Mouse (Mus musculus): Measurements from ENCODE around the gene S100a5.

Gene S100a5

DNA sequence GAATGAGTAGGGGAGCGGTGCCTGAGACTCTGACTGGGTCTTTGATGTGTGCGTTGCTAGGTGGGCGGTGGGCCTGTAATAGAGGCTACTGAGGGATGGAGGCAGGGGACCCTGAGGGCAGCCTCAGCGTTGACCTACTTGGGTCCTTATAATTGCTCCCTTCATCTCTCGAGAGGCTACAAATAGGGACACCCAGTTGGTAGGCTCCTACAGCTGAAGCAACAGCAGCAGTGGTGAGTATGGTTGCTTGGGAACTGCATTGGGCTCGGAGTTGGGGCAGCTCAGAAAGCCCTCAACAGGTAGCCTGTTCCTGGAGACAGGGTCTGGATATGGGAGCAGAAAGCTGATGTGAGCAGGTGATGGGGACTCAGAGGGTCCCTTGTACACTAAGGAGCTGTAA lies 8.3 kb upstream of the S100a5 start:
- no peak for DNase-seq (ENCODE audit: low spot score in 2 of 2)

DNA sequence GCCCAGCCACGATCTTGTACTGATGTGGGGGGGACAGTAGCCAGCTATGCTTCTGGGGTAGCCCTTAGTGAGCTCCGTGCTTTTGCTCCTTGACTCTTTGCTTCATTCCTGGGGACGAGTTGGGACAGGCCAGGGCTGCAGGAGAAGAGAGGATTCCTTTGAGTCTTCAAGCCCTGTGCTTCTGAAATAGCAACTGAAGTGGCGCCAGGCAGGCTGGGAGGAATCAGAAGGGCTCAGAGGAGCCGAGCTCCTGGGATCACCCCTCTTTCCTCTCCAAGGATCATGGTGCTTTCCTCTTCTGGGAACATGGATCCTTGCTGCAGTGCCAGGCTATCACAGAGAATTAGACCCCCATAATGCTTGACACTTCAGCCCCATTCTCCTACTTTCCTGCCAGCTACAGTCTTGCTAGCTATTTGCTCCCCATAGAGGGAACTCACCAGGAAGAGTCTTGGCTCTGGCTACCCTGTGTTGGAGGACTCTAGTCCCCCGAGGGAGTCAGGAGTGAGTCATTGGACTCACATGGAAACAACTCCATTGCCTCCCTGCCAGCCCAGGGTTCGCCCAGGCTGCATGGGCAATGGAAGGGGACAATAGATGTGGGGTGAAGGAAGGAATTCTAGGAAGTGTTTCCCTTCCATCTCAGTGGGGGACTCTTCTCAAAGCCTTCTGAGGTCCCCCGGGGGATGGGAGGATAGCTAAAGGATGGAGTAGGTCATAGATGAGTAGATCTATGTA lies 7.7 kb upstream of the S100a5 start:
- no peak for DNase-seq (ENCODE audit: low spot score in 2 of 2)

DNA sequence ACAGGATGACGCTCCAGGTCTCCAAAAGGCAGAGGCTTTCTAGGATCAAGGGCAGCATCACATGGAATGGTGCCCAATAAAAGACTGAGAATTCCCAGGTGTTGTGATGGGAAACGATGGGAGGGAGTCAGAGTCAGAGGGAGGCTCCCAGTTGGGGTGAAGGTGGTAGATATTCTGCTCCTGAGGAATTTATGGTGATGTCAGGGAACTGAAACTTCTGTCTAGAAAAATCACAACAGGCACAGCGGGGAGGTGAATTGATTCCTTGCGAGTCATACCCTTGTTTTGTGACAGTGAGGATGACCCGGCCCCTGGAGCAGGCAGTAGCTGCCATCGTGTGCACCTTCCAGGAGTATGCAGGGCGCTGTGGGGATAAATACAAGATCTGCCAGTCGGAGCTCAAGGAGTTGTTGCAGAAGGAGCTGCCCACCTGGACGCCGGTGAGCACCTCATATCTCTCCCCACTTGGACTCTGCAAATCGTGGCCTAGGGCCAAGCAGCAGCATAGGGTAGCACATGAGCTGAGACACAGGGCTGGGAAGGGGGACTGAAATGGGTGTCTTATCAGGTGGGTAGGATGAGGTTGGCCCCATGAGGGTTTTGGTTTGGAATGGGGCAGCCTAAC lies 6.7 kb upstream of the S100a5 start, which contains the start of gene Gm42674:
Gene Gm42674 (plus strand): TSS at position 419 of the 625 bp plus-strand sequence.
- DNase-seq (ENCODE audit: low spot score in 2 of 2) = no peak

DNA sequence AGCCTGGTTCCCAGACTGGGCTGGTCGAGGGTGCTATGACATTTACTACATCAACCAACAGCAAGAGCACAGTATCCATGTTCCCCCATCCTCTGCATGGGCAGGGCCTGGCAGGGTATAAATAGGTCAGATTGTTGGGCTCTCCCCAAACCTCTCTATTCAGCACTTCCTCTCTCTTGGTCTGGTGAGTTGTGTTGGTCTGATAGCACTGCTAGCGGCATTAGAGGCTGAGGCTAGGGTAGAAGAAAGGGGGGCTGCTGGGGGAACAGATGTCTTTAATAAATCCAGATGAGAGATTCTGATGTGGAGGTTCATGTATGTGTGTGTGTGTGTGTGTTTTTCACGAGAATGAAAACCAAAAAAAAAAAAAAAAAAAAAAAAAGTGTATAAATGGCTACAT lies 4.7 kb upstream of the S100a5 start, which contains the start of gene S100a4:
Gene S100a4 (plus strand): TSS at position 149 of the 400 bp plus-strand sequence.
- no peak for DNase-seq (ENCODE audit: low spot score in 2 of 2)

DNA sequence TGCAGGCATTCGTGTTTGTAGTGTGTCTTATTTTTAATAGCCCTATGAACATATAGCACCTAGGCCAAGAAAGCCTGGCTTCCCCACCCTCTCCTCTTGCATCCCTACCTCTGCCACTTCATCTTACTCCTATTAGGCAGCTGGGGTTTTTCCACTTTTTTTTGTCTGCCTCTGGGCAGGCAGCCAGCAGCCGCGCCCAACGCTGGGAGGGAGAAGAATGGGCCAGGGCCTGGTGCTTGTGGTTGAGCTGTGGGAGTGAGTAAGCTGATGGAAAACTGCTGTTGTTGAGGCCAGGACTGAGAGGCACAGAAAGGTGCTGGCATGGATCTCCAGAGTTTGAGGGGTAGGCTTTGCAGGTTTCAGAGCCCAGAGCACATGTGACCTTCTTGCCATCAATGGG lies 3.9 kb upstream of the S100a5 start:
- no peak for DNase-seq (ENCODE audit: low spot score in 2 of 2)

DNA sequence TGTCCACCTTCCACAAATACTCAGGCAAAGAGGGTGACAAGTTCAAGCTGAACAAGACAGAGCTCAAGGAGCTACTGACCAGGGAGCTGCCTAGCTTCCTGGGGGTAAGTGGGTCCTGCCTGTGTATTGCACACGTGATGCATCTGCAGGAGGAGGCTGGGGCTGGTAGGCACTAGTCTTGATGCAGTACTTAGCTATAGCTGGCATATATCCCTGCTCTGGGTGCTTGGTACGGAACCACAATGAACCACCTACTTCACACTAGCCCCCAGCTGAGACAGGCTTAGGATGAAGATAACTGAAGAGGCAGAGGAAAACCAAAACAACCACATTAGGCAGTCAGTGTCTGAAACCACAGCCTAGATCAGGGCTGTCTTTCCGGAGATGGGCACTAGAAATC lies 3.3 kb upstream of the S100a5 start:
- DNase-seq (ENCODE audit: low spot score in 2 of 2) = no peak

DNA sequence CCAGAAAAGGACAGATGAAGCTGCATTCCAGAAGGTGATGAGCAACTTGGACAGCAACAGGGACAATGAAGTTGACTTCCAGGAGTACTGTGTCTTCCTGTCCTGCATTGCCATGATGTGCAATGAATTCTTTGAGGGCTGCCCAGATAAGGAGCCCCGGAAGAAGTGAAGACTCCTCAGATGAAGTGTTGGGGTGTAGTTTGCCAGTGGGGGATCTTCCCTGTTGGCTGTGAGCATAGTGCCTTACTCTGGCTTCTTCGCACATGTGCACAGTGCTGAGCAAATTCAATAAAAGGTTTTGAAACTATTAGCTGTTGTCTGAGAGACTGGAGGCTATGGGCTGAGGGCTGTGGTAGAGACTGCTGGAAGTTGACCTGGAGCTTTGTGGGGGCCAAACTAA lies 2.6 kb upstream of the S100a5 start:
- no peak for DNase-seq (ENCODE audit: low spot score in 2 of 2)

DNA sequence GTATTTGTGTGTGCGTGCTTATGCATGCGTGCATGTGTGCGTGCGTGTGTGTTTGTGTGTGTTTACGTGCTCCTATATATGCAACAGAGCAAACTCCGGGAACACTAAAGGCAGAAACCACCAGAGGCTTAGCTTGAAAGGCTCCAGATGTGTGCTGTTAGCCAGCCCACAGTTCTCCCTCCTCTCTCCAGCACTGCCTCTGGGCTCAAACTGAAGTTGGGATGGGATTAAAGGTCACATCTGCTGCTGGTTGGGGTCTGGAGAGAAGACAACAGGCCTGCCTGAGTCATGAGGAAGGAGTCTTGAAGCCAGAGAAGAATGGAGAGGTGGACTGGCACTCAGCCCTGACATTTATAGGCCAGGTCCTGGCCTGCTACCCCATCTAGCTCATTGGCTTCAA lies 2.1 kb upstream of the S100a5 start:
- no peak for DNase-seq (ENCODE audit: low spot score in 2 of 2)

DNA sequence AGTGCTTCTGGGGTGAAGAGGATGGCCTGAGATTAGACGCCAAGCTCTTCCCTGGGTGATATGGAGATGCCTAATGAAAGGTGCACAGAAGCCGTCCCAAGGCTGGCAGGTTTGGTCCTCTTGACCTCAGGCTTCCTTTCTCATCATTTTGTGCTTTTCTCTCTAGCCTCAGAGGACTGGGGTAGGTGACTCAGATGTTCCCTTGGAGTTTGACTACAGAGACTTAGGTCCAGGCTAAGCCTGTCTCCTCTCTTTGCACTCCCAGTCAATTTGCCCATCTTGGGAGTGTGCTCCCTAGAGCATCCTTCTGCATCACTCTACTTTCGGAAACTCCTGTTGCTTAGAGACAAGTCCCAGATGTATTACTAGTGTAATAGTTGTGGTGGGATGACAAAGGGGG lies 962 bp upstream of the S100a5 start:
- DNase-seq (ENCODE audit: low spot score in 2 of 2) = no peak

DNA sequence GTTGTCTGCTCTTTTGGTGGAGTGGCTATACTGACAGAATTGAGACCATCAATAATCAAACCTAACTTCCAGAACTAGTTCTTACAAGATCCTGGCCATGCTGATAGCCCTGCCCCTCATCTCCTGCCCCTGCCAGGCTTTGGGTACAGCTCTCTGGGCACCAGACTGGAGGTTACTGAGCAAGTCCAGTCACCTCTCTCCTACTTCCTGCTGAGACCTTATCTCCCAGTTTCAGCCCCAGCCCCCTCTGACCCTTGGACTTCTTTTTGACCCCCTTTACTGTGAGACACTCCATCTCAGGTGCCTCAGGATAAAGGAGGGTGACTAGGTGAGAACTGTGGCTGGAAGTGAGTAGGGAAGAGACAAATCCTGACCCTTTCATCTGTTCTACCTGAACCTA lies 779 bp downstream of the S100a5 start:
- no peak for DNase-seq (ENCODE audit: low spot score in 2 of 2)

DNA sequence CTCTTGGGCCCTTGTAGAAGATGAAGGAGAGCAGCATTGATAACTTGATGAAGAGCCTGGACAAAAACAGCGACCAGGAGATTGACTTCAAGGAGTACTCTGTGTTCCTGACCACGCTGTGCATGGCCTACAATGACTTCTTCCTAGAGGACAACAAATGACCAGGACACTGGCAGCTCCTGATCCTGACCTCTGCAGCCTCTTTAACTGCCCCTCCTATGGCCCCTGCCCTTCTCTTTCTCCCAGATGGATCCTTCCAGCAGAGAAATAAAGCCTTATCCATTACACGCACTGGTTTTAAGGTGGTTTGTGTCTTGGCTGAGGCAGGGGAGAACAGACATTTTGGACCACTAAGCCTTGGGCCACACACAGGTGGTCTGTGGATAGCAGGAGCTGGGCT lies 3.2 kb downstream of the S100a5 start:
- no peak for DNase-seq (ENCODE audit: low spot score in 2 of 2)

DNA sequence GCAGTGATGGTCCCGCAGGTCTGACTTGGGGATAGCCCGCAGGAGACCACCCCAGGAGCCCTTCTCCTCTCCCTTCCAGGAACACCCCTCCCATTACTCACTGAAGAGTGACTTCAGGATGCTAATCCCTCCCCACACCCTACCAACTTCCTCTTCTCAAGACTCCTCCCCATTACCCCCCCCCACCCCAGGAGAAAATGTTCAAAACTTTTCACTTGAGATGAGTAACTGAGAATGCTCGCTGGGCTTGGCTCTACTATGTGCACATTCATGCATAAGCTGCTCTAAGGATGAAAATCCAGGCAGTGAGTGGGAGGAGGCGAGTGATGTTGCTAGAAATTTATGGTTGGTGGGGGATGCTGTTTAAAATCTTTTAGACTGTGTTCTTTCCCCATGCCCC lies 3.7 kb downstream of the S100a5 start:
- no peak for DNase-seq (ENCODE audit: low spot score in 2 of 2)

DNA sequence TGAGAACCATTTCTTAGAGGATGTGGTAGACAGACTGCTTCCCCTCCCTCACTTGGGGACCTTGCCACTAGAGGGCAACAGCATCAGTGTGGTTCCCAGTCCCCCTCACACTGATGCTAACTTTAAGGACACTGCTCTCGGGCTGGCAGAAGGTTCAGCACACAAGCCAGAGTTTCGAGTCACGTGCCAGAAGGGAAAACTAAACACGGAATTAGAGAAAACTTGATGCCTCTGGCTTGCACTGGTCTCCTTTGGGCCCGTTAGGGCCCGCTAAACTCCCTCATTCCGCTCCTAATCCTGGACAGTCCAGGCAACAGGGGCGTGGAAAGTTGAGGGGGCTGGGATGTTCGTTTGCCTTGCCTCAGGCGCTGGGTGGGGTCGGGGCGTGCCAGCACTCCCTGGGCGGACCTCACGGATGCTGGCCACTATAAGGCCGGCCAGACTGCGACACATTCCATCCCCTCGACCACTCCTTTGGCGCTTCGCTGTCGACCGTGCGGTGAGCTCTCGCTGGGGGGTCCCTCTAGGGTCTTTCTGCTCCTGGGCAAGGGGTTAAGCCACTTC lies 4.5 kb downstream of the S100a5 start, which contains the start of gene S100a6:
Gene S100a6 (plus strand): TSS at position 155 of the 564 bp plus-strand sequence.
- DNase-seq (ENCODE audit: low spot score in 2 of 2) = peak; percentile 48 to 66

DNA sequence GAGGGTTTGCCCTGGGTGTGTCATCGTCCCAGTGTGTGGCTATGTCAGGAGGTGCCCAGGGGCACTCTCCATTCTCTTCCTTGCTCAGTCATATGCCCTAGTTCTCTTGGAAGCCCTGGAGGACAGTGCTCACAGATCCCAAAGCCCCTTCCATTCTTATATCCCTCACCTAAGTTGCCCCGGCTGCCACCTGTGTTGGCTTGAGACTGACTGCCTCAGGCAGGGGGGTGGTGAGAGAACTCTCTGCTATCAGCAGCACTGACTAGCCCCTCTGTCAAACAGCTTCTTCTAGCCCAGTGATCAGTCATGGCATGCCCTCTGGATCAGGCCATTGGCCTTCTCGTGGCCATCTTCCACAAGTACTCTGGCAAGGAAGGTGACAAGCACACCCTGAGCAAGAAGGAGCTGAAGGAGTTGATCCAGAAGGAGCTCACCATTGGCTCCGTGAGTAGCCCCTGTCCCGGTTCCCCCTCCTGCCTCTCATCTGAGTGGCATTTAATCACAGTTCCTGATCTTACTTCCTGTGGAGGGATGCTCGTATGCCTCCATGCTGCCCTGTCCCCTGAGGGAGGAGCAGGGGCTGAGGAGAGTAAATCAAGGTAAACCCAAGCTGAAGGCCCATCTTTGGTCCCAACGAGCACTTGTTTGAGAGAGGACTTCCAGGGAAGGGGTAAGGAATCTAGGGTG lies 5.3 kb downstream of the S100a5 start:
- no peak for DNase-seq (ENCODE audit: low spot score in 2 of 2)

DNA sequence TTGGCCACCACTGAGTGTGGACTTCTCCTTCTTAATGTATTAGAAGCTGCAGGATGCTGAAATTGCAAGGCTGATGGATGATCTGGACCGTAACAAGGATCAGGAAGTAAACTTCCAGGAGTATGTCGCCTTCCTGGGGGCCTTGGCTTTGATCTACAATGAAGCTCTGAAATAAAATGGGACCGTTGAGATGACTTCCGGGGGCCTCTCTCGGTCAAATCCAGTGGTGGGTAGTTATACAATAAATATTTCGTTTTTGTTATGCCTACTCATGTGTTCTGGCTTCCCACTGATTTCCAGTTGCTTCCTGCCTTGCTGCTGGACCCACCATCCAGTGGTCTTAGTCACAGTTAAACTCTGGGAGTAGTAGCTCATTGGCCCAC lies 5.8 kb downstream of the S100a5 start:
- no peak for DNase-seq (ENCODE audit: low spot score in 2 of 2)

DNA sequence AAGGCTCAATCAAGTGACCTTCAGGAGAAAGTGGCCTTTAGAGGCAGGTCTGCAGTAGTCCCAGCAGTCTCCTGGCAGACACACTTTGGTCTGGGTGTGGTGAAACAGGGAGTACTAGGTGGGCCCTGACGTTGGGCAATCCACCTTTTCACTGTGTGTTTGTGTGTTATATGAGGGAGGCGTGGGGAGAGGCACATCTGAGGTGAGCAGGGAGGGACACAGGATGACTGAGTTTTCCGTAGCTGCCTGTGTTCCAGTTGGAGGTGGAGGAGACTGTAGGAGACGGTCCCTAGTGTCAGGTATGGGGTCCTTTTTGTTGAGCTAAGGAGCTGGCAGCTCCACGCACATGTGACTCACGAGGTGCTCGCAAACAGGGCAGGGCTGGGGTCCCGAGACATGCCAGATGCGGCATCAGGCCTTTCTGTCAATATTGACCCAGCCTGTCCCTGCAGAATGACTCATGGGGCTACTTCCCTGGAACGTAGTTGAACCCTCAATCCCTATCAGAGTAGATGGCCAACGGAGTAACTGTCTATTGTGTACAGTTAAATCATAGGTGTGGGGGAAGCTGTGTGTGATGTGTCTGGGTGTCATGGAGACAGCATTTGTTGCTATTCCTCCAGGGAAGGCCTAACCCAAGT lies 6.4 kb downstream of the S100a5 start:
- no peak for DNase-seq (ENCODE audit: low spot score in 2 of 2)

DNA sequence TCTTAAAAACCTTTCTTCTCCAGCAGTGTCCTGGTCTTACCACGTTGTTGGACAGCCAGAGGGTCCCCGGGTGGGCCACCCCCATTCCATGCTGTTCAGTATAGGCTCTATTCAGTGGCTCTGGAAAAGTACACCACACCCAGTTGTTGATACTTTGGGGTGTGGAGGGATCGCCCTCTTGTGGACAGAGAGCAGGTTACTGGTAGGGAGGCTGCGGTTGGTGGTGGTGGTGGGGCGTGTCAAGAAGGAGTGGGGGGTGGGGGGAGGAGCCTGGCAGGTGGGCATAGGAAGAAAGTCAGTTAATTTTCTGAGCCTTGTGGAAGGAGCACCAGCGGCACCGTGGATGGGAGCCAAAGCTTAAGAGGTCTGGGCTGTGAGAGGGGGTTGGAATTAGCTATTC lies 7.1 kb downstream of the S100a5 start:
- peak; percentile 40 to 62 for DNase-seq (ENCODE audit: low spot score in 2 of 2)

DNA sequence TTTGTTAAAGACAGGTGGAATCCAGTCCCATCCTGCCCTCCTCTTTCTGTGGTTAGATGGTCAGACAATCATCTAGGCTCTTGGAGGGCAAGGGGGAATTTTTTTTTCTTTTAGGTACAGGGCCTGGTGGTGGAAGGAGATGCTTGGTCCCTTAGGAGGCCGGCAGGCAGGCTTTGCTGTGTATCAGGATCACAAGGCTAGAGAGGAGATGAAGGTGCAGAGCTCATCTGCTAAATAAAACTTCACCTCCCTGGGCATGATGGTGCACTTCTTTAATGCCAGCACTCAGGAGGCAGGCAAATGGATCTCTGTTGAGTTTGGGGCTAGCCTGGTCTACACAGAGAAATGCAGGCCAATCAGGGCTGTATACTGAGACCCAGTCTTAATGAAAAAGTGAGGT lies 7.6 kb downstream of the S100a5 start:
- DNase-seq (ENCODE audit: low spot score in 2 of 2) = no peak

DNA sequence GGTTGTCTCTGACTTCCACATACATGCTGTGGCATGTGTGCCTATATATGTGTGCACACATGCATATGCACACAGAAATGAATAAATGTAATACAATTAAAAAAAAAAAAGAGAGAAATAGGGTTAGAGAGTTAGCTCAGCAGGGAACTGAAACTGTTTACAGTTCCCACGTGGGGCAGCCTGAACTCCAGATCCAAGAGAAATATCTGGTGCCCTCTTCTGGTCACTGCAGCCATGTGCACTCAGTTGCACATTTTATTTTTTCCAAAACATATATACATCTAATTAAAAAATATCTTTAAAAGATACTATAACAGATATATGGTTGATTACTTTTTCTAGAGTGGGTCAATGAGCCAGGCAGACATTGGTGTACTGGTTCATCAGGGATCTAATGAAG lies 9.3 kb downstream of the S100a5 start:
- DNase-seq (ENCODE audit: low spot score in 2 of 2) = no peak

DNA sequence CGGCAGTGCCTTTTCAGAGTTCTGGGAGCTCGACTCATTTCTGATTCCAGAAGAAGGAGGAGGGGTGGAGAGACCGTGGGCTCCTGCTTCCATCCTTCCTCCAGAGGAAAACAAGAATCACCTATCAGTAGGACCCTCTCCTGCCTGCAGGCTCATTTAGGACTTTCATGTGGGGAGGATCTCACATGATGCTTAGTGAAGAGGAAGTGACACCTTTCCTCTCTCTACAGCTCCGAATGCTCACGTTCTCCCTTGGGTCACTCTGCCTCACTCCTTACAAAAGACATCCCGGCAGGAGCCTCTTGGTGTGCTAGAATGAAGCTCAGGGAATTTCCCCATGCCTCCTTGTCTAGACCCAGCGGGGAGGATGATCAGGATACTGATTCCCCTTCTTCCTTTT lies 13.2 kb downstream of the S100a5 start:
- no peak for DNase-seq (ENCODE audit: low spot score in 2 of 2)

DNA sequence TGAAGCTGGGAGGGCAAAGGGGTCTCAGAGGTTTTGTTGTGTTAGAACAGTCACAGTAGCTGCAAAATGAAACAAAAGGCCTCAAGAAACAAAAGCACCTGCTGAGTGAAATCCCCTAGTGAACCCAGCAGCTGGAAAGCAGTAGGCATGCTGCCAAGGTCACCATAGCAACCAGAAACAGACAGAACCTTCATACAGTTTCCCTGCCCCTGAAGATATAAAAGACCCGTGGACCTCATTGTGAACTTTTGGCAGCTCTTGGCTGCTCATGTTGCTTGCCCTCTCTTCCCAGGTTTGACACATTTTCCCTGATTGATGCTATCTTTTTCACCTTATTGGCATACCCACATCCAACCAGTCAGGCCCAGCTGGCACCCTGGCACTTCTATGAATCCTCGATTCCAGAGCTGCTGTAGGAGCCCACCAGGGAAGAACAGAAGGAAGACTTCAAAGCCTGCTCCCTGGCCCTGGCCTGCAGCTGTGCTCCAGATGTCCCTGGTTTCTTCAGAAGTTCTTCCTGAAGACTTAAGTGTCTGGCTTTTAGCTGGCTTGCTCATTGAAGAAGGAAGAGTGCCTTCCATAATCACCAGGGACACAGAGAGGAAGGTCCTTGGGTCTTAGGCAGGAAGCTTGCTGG lies 15.2 kb downstream of the S100a5 start:
- no peak for DNase-seq (ENCODE audit: low spot score in 2 of 2)

DNA sequence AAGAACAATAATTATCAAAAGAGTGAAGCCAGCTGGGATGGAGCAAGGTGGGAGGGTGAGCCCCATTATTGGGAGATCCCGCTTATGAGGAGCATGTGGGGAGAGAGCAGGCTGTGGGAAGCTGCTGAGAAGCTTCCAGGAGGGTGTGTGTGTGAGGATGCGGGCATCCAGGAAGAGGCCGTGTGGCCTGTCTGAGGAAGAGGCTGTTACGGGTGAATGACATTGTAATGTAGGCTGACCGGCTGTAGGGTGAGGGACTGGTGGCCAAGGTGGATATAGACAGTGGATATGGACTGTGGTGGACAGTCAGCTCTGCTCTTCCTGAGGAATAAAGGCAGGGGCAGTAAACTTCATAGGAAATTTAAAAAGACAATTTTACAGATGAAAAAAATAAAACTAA lies 17.2 kb downstream of the S100a5 start:
- no peak for DNase-seq (ENCODE audit: low spot score in 2 of 2)

All from spleen, postnatal 14 days (tissue).